Mouse (Mus musculus) regulatory T cell (primary cell): ENCODE results near the gene Minos1.

ENCODE experiments used
- in situ Hi-C: fragments of 300-600 bp; cut with MboI, MseI; formaldehyde crosslinking; loops from one replicate; pipeline ENCODE4 v1.15.1; 2025; ENCODE audit warnings: high pct_unique_total_duplicates

The Minos1 gene

DNA sequence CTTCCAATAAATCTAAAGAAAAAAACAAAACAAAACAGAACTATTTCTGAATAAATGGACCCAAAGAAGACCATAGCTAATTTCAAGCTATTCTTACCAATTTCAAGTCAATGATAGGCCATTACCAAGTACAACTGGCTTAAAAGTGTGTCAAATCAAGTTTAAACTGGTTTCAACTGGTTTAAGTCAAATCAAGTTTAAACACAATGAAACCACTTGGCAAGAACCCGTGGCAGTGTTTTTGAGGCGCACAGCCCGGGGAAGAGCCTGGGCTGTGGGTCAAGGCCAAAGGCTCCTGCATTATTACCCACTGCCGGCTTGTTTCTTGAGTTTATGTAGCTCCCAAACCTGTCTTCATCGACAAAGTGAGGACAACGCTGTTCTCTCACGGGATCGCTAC is 30.6 kb downstream of the Minos1 start:
- in situ Hi-C loops, result loop anchor here (5.0 kb wide), 1 partner anchor 67 kb away; no protein-coding TSS in a partner anchor

GRCm38 (mm10) chr4:139096201-139096600 is 34.7 kb downstream of the Minos1 start:
- in situ Hi-C loops, result loop anchor here (25.0 kb wide), 1 partner anchor 166 kb away; no protein-coding TSS in a partner anchor

- in situ Hi-C loops, result loop anchor here (25.0 kb wide), 1 partner anchor 167 kb away; no protein-coding TSS in a partner anchor
Measured at GRCm38 (mm10) chr4:139095406-139095805, 35.5 kb downstream of the Minos1 start.

DNA sequence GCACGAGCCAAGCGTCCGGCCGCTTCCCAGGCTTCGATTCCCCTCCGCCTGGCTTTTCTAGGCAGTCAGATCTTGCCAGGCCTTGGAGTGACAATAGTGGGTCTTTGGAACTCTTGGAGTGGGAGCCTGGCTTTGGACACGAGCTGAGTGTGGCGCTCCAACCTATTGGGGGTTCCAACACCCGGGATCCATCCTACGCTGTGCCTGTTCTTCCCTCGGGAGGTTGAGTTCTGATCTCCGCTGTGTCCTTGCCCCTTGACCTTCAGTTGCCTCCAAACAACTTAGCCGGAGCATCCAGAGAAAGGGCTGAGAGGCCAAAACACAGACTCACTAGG is 37.8 kb downstream of the Minos1 start:
- in situ Hi-C loops, result loop anchor here (25.0 kb wide), 1 partner anchor 169 kb away; no protein-coding TSS in a partner anchor

DNA sequence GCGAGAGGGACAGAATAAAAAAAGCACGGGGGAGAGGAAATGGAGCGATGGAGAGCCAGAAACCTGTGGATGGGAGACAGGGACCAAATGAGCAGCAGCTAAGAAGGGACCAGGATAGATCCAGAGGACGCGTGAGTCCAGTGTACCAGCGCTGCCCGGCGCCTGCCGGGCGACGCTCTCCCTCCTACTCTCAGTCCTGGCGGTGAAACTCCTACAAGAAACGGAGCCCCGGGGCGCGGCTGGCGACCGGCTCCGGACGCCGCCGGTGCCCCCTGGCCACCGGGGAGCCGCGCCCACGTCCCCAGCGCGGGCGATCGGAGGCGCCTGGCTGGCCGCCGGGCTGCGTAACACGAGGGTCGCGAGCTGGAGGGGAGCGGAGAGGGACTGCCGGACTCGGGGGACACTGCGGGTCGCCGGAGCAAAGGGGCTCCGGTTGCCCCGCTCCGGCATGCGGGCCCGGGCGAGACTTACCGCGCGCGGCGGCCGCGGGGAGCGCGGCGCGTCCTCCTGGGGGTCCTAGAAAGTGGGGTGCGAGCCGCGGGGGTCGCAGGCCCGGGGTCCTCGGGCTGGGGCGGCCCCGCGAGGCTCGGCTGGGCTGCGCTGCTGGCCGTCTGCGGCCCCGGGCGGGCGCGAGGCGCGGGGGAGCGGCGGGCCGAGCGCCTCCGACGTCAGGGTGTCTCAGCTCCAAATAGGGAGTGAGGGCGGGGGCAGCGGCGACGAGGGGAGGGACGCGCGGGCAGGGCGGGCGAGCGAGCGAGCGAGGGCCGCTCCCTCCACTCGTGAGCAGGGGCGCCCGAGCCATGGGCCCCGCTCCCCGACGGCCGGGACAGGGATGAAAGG is 38.3 kb downstream of the Minos1 start, which contains the start of gene Nbl1:
TSS of gene Nbl1 (minus strand) at position 638 of the 840 bp plus-strand sequence.
- in situ Hi-C loops, result loop anchor here (25.0 kb wide), 1 partner anchor 170 kb away; no protein-coding TSS in a partner anchor

GRCm38 (mm10) chr4:139091478-139092355 is 39.2 kb downstream of the Minos1 start:
- in situ Hi-C loops, result loop anchor here (25.0 kb wide), 1 partner anchor 171 kb away; no protein-coding TSS in a partner anchor

GRCm38 (mm10) chr4:139091066-139091465 is 39.8 kb downstream of the Minos1 start:
- in situ Hi-C loops, result loop anchor here (25.0 kb wide), 1 partner anchor 171 kb away; no protein-coding TSS in a partner anchor

DNA sequence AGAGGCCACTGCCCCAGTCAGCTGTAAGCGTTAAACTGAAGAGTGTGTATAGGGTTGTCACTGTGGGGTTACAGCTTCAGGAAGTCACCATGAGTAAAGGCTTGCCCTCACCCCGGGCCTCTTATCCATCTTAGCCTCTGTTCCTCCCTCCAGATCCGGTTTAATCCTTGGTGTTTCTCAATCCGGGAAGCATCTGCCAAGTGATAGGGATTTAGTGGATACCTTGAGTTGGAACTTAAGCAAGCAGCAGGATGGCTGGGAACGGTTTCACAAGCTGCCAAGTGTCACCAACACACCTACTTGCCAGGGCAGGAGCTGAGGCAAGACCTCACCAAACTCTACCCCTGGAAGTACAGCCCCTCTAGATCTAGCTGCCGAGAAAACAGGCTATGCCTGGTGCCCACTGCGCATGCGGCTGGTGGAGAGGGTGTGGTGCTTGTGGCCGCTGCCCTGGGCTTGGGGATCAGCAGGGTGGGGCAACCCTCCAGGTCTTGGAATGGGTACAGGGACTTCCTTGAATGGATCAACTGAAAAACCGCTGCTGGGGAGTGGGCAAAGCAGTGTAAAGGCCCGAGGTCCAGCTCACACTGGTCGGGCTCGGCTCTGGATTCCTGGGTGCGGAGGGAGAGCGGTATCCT is 40.5 kb downstream of the Minos1 start:
- in situ Hi-C loops, result loop anchor here (25.0 kb wide), 1 partner anchor 172 kb away; no protein-coding TSS in a partner anchor

DNA sequence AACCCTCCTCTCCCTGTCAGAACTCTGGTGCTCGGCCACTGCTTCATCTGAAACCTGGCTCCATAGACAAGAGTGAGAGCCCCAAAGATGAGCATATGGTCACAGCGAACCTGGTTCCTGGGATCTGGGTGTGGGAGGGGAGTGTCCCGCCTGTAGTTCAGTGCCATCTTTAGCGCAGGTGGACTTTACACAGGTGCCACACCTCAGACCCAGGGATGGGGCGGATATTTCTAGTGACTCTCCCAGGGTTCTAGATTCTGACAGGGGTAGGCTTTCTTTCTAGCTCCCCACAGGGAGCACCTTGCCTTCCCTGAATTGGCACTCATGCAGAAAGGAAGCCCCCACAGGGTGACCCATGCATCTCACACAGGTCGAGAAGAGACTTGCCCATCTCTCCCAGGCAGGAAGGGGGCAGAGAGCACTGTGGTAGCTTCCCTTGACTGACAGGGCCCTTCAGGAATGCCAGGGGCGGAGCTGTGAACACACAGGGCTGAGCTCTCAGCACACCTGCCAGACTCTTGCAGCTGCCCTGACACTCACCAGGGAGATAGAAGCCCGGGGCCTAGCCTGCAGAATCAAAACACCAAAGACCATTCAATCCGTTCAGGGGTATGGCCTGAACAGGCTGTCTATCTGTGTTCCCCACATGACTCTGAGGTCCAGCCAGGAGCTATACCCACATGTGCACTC is 41.8 kb downstream of the Minos1 start:
- in situ Hi-C loops, result loop anchor here (25.0 kb wide), 1 partner anchor 173 kb away; no protein-coding TSS in a partner anchor

GRCm38 (mm10) chr4:139086984-139087383 is 43.9 kb downstream of the Minos1 start:
- in situ Hi-C loops, result loop anchor here (25.0 kb wide), 1 partner anchor 175 kb away; no protein-coding TSS in a partner anchor

DNA sequence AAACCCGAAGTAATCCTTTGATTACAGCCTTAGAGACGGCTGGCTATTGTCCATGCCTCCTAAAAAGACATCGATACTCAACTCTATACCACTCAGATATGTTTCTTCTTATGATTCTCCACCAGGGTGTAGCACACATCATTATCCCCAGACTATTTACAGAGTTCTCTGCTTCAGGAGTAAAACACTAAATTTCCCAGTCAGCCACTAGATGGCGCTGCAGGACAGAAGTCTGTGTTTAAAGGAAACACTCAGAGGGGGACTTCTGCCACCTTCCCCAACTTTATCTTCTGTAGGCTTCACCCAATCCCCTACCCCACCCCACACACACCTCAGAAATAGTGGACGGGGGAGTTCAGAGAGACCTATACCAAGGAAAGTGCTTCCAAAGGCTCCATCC is 44.9 kb downstream of the Minos1 start:
- in situ Hi-C loops, result loop anchor here (25.0 kb wide), 1 partner anchor 176 kb away; no protein-coding TSS in a partner anchor

- in situ Hi-C loops, result loop anchor here (25.0 kb wide), 1 partner anchor 177 kb away; no protein-coding TSS in a partner anchor
Measured at GRCm38 (mm10) chr4:139085337-139085736, 45.6 kb downstream of the Minos1 start.

GRCm38 (mm10) chr4:139082790-139083564 is 47.9 kb downstream of the Minos1 start:
- in situ Hi-C loops, result loop anchor here (25.0 kb wide), 1 partner anchor 179 kb away; no protein-coding TSS in a partner anchor

DNA sequence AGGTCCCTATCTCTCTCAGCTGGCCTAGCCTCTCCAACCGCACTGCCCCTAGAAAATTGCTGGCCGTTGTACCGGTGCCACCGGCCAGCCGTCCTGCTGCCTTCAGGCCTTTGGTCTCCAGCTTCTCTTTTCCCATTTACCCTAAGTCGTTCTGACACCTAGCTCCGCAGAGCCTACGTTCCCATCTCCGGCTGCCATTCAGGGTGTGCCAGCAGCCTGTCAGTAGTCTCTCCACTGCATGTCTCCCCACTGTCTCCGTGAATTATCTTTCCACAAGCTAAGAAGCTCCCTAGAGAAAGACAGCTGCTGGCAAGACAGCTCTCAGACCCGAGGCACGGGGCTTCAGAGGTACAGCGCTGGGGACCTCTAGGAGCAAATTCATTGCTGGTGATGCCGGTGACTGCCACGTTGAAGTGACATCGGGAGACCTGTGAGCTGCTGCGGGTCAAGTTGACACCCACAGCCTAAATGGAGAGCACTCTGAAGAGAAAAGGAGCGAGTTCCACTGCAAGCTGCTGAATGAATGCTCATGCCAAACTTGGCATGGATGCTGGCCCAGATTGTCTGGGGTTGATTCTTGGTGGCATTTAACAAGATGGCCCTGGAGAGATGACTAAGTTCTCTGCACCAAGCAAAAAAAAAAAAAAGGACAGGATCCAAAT is 49.5 kb downstream of the Minos1 start:
- in situ Hi-C loops, result loop anchor here (25.0 kb wide), 1 partner anchor 181 kb away; no protein-coding TSS in a partner anchor

DNA sequence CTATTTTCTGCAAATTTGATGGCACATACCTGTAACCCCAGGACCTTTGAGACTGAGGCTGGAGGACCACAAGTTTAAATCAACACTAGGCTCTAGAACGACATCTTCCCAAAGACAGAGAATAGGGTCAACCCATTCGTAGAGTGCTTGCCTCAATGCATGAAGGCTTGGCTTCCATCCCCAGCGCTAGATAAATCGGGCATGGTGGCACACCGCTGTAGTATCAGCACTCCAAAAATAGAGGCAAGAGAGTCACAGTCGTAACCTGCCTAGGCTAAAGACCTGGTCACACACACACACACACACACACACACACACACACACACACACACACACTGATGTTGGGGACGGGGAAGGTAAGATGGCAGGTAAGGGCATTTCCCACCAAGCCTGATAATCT is 50.7 kb downstream of the Minos1 start:
- in situ Hi-C loops, result loop anchor here (25.0 kb wide), 1 partner anchor 182 kb away; no protein-coding TSS in a partner anchor

GRCm38 (mm10) chr4:139079439-139079838 is 51.5 kb downstream of the Minos1 start:
- in situ Hi-C loops, result loop anchor here (25.0 kb wide), 1 partner anchor 183 kb away; no protein-coding TSS in a partner anchor

GRCm38 (mm10) chr4:139078726-139079125 is 52.2 kb downstream of the Minos1 start:
- in situ Hi-C loops, result loop anchor here (25.0 kb wide), 1 partner anchor 184 kb away; no protein-coding TSS in a partner anchor

- in situ Hi-C loops, result loop anchor here (25.0 kb wide), 1 partner anchor 184 kb away; no protein-coding TSS in a partner anchor
Measured at GRCm38 (mm10) chr4:139078313-139078712, 52.6 kb downstream of the Minos1 start.

- in situ Hi-C loops, result loop anchor here (25.0 kb wide), 1 partner anchor 186 kb away; no protein-coding TSS in a partner anchor
Measured at GRCm38 (mm10) chr4:139075915-139076314, 55.0 kb downstream of the Minos1 start.
